Mouse (Mus musculus) retina, postnatal 1 day (tissue): ENCODE results near the gene Lingo1.

Experiments
- DNase-seq: peaks from one replicate; pipeline ENCODE4 v3.0.0-alpha.2; 2012

Lingo1 gene

GRCm38 (mm10) chr9:56775161-56775934 lies 20.9 kb downstream of the Lingo1 start:
- DNase-seq = peak; percentile 53

GRCm38 (mm10) chr9:56774231-56774630 lies 22.0 kb downstream of the Lingo1 start:
- DNase-seq = peak; percentile 79

- DNase-seq = no peak
Observed at GRCm38 (mm10) chr9:56773666-56774065, 22.6 kb downstream of the Lingo1 start.

GRCm38 (mm10) chr9:56767653-56768136 lies 28.6 kb downstream of the Lingo1 start:
- DNase-seq = peak; percentile 86

GRCm38 (mm10) chr9:56766629-56767357 lies 29.5 kb downstream of the Lingo1 start:
- DNase-seq = peak; percentile 90

GRCm38 (mm10) chr9:56762106-56762562 lies 34.1 kb downstream of the Lingo1 start:
- no peak for DNase-seq

GRCm38 (mm10) chr9:56757791-56758190 lies 38.5 kb downstream of the Lingo1 start:
- DNase-seq = peak; percentile 52

- DNase-seq = no peak
Observed at GRCm38 (mm10) chr9:56755119-56755518, 41.1 kb downstream of the Lingo1 start.

GRCm38 (mm10) chr9:56753386-56753785 lies 42.9 kb downstream of the Lingo1 start:
- no peak for DNase-seq

GRCm38 (mm10) chr9:56748056-56748455 lies 48.2 kb downstream of the Lingo1 start:
- peak; percentile 45 for DNase-seq

GRCm38 (mm10) chr9:56746926-56747294 lies 49.4 kb downstream of the Lingo1 start:
- DNase-seq = no peak

GRCm38 (mm10) chr9:56746195-56746925 lies 49.9 kb downstream of the Lingo1 start:
- DNase-seq = peak; percentile 95

- no peak for DNase-seq
Observed at GRCm38 (mm10) chr9:56744369-56744768, 51.9 kb downstream of the Lingo1 start.

- peak; percentile 48 for DNase-seq
Observed at GRCm38 (mm10) chr9:56739181-56739737, 57.0 kb downstream of the Lingo1 start.

- DNase-seq = peak; percentile 73
Observed at GRCm38 (mm10) chr9:56738261-56739171, 57.8 kb downstream of the Lingo1 start.

- DNase-seq = no peak
Observed at GRCm38 (mm10) chr9:56734398-56734797, 61.9 kb downstream of the Lingo1 start.

GRCm38 (mm10) chr9:56730997-56731396 lies 65.3 kb downstream of the Lingo1 start:
- no peak for DNase-seq

- DNase-seq = no peak
Observed at GRCm38 (mm10) chr9:56729145-56729544, 67.1 kb downstream of the Lingo1 start.

- DNase-seq = peak; percentile 81
Observed at GRCm38 (mm10) chr9:56727703-56728684, 68.3 kb downstream of the Lingo1 start.

GRCm38 (mm10) chr9:56725814-56726213 lies 70.5 kb downstream of the Lingo1 start:
- DNase-seq = peak; percentile 71
